Mouse (Mus musculus): ENCODE measurements around the gene Plcb1.

The Plcb1 gene

GRCm38 (mm10) chr2:135204141-135205120, 418.6 kb downstream of the Plcb1 start:
- peak; percentile 43 for DNase-seq (ENCODE audit: low spot score)

GRCm38 (mm10) chr2:135208890-135209289, 423.0 kb downstream of the Plcb1 start:
- DNase-seq (ENCODE audit: low spot score), result no peak

- no peak for DNase-seq (ENCODE audit: low spot score)
These were observed 429.0 kb downstream of the Plcb1 start for GRCm38 (mm10) chr2:135214746-135215448.

GRCm38 (mm10) chr2:135219406-135219805, 433.5 kb downstream of the Plcb1 start:
- DNase-seq (ENCODE audit: low spot score), result no peak

GRCm38 (mm10) chr2:135225604-135226025, 439.7 kb downstream of the Plcb1 start:
- no peak for DNase-seq (ENCODE audit: low spot score)

- DNase-seq (ENCODE audit: low spot score), result no peak
These were observed 444.4 kb downstream of the Plcb1 start for GRCm38 (mm10) chr2:135230262-135230661.

GRCm38 (mm10) chr2:135242662-135243316, 456.9 kb downstream of the Plcb1 start:
- no peak for DNase-seq (ENCODE audit: low spot score)

- no peak for DNase-seq (ENCODE audit: low spot score)
These were observed 457.9 kb downstream of the Plcb1 start for GRCm38 (mm10) chr2:135243764-135244163.

GRCm38 (mm10) chr2:135249925-135250324, 464.1 kb downstream of the Plcb1 start:
- no peak for DNase-seq (ENCODE audit: low spot score)

GRCm38 (mm10) chr2:135251821-135252315, 466.0 kb downstream of the Plcb1 start:
- peak; percentile 42 for DNase-seq (ENCODE audit: low spot score)

- DNase-seq (ENCODE audit: low spot score), result no peak
These were observed 473.3 kb downstream of the Plcb1 start for GRCm38 (mm10) chr2:135259136-135259535.

- DNase-seq (ENCODE audit: low spot score), result no peak
These were observed 478.1 kb downstream of the Plcb1 start for GRCm38 (mm10) chr2:135263943-135264342.

- no peak for DNase-seq (ENCODE audit: low spot score)
These were observed 489.1 kb downstream of the Plcb1 start for GRCm38 (mm10) chr2:135274949-135275348.

GRCm38 (mm10) chr2:135278506-135278905, 492.6 kb downstream of the Plcb1 start:
- no peak for DNase-seq (ENCODE audit: low spot score)

GRCm38 (mm10) chr2:135279026-135279425, 493.2 kb downstream of the Plcb1 start:
- no peak for DNase-seq (ENCODE audit: low spot score)

- peak; percentile 16 for DNase-seq (ENCODE audit: low spot score)
These were observed 497.9 kb downstream of the Plcb1 start for GRCm38 (mm10) chr2:135283783-135284182.

GRCm38 (mm10) chr2:135296184-135296769, 510.4 kb downstream of the Plcb1 start:
- no peak for DNase-seq (ENCODE audit: low spot score)

- DNase-seq (ENCODE audit: low spot score), result no peak
These were observed 514.6 kb downstream of the Plcb1 start for GRCm38 (mm10) chr2:135300480-135300879.

GRCm38 (mm10) chr2:135302483-135302882, 516.6 kb downstream of the Plcb1 start:
- no peak for DNase-seq (ENCODE audit: low spot score)

- no peak for DNase-seq (ENCODE audit: low spot score)
These were observed 519.3 kb downstream of the Plcb1 start for GRCm38 (mm10) chr2:135305186-135305585.

- DNase-seq (ENCODE audit: low spot score), result peak; percentile 39
These were observed 520.0 kb downstream of the Plcb1 start for GRCm38 (mm10) chr2:135305736-135306471.
